Mouse (Mus musculus): ENCODE measurements at regions not wholly inside any gene's neighbourhood (a gene's known extent, or its start where the extent isn't known, plus 50 kb on each side); places are given as distances from the start of the nearest gene placed in this dataset.

- no peak for DNase-seq (ENCODE audit: low spot score)
Measured at GRCm38 (mm10) chr10:117447206-117447605, 67.4 kb upstream of the Cpsf6 start.

GRCm38 (mm10) chr10:117446776-117447175, 67.0 kb upstream of the Cpsf6 start:
- DNase-seq (ENCODE audit: low spot score): no peak

- DNase-seq (ENCODE audit: low spot score): no peak
Measured at GRCm38 (mm10) chr10:117445801-117446490, 66.1 kb upstream of the Cpsf6 start.

- DNase-seq (ENCODE audit: low spot score): no peak
Measured at GRCm38 (mm10) chr10:117445181-117445790, 65.5 kb upstream of the Cpsf6 start.

GRCm38 (mm10) chr10:117444761-117445160, 64.9 kb upstream of the Cpsf6 start:
- no peak for DNase-seq (ENCODE audit: low spot score)

GRCm38 (mm10) chr10:117443426-117444350, 63.9 kb upstream of the Cpsf6 start:
- DNase-seq (ENCODE audit: low spot score): no peak

GRCm38 (mm10) chr10:117441979-117442803, 62.4 kb upstream of the Cpsf6 start:
- no peak for DNase-seq (ENCODE audit: low spot score)

GRCm38 (mm10) chr10:117441121-117441978, 61.5 kb upstream of the Cpsf6 start:
- DNase-seq (ENCODE audit: low spot score): no peak

- no peak for DNase-seq (ENCODE audit: low spot score)
Measured at GRCm38 (mm10) chr10:117440225-117440976, 60.6 kb upstream of the Cpsf6 start.

GRCm38 (mm10) chr10:117439206-117440110, 59.6 kb upstream of the Cpsf6 start:
- no peak for DNase-seq (ENCODE audit: low spot score)

GRCm38 (mm10) chr10:117438614-117439193, 58.9 kb upstream of the Cpsf6 start:
- DNase-seq (ENCODE audit: low spot score): no peak

- DNase-seq (ENCODE audit: low spot score): no peak
Measured at GRCm38 (mm10) chr10:117437970-117438369, 58.2 kb upstream of the Cpsf6 start.

GRCm38 (mm10) chr10:117436875-117437715, 57.3 kb upstream of the Cpsf6 start:
- peak; percentile 89 for DNase-seq (ENCODE audit: low spot score)

- DNase-seq (ENCODE audit: low spot score): peak; percentile 62
Measured at GRCm38 (mm10) chr10:117436308-117436874, 56.6 kb upstream of the Cpsf6 start.

- DNase-seq (ENCODE audit: low spot score): peak; percentile 71
Measured at GRCm38 (mm10) chr10:117435734-117436121, 55.9 kb upstream of the Cpsf6 start.

- DNase-seq (ENCODE audit: low spot score): peak; percentile 98
Measured at GRCm38 (mm10) chr10:117434871-117435733, 55.3 kb upstream of the Cpsf6 start.
